Comparison of ENCODE assay signal across 23 mouse cellular contexts in the genomic region with DNA sequence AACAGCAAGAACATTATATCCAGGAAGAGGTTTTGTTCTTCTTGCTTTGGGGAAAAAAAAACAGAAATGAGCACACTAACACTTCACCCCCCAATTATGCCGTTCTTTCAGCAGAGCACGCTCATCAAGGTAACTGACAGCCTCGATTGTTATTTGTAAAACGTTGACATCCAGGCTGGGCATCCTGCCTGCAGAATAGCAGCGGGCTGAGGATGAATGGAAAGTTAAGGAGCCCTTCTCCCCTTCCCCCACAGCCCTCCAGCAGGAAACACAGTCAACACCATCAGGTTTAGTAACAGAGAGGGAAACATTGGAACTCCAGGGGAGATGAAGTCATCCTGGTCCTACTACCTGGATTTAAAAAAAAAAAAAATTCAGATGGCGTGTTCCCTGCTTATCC.
DNase-seq lines count a peak whose midpoint lies in the region; ATAC-seq and TF ChIP-seq lines count a peak whose summit lies in the region.
"Had no signal": no experiment of that assay in that cellular context is flagged by ENCODE, and none has a peak within 500 bp of the region (broad histone marks: within the 10 kb centered on the region; RNA-seq: fewer than 3 reads in every experiment).

No protein-coding gene starts in this region.

- TF ChIP-seq CTCF in hindbrain, postnatal 0 days (IDR thresholded peaks at IDR 0.05; ENCODE audit: low read depth): no peak
- TF ChIP-seq CTCF in forebrain, postnatal 0 days (IDR thresholded peaks at IDR 0.05; ENCODE audit: low read depth): no peak

- 23% methylated on average over 6 of the region's 6 CpGs for WGBS in hindbrain, embryonic 10.5 days
- WGBS in hindbrain, postnatal 0 days: 21% methylated on average over 6 of the region's 6 CpGs
- WGBS in forebrain, postnatal 0 days: 12% methylated on average over 6 of the region's 6 CpGs

- ATAC-seq in hindbrain, postnatal 0 days: no peak
- peak; percentile 77 for ATAC-seq in forebrain, postnatal 0 days
- ATAC-seq: inflammation-experienced regulatory T-cells, adult 6 months; liver, embryonic 12.5 days had no signal

- H3K27ac ChIP-seq in hindbrain, embryonic 10.5 days: peak overlapping the region; percentile 1; the same call in 1 of the 2 replicates
- H3K27ac ChIP-seq in hindbrain, postnatal 0 days: no peak overlapping the region
- no peak overlapping the region; the same call in 1 of the 2 replicates for H3K27ac ChIP-seq in forebrain, postnatal 0 days (ENCODE audit: low read depth, low read length)
- H3K27ac ChIP-seq: embryonic facial prominence, embryonic 15.5 days; heart, embryonic 10.5 days; kidney, postnatal 0 days; limb, embryonic 13.5 days; liver, embryonic 12.5 days had no signal

- no peaks in the 10 kb centered on the region for H3K36me3 ChIP-seq in hindbrain, embryonic 10.5 days
- H3K36me3 ChIP-seq in hindbrain, postnatal 0 days (ENCODE audit: insufficient read depth, low read length): no peaks in the 10 kb centered on the region
- H3K36me3 ChIP-seq in forebrain, postnatal 0 days (ENCODE audit: insufficient read depth): no peaks in the 10 kb centered on the region
- H3K36me3 ChIP-seq: embryonic facial prominence, embryonic 15.5 days; G1E; heart, embryonic 10.5 days; limb, embryonic 13.5 days; liver, embryonic 12.5 days had no signal

- intact Hi-C loops in heart, postnatal 25 days (cut with DNase I): no loop called here

- no peak overlapping the region for H3K9ac ChIP-seq in hindbrain, postnatal 0 days (replicated peaks; ENCODE audit: low read length)
- no peak overlapping the region for H3K9ac ChIP-seq in forebrain, postnatal 0 days
- H3K9ac ChIP-seq: embryonic facial prominence, embryonic 15.5 days; limb, embryonic 13.5 days; liver, embryonic 12.5 days had no signal

- no peak for DNase-seq in hindbrain, embryonic 10.5 days (ENCODE audit: low spot score)
- no peak for DNase-seq in hindbrain, postnatal 0 days (ENCODE audit: low spot score)
- peak; percentile 40 to 53 for DNase-seq in right cerebral cortex, postnatal 10 days (ENCODE audit: low spot score in 2 of 2)
- no peak for DNase-seq in right cerebral cortex, postnatal 14 days
- peak; percentile 24 for DNase-seq in embryo, embryonic 10.5 days (ENCODE audit: low spot score)
- DNase-seq in forebrain, postnatal 0 days: peak; percentile 64
- no peak for DNase-seq in heart, postnatal 25 days (ENCODE audit: low spot score)
- DNase-seq: adrenal gland, adult 8-10 months; B cell, adult 2 months; cerebellum, adult 8-10 months; gastrocnemius, postnatal 10 days; kidney, adult 18-20 months; lung, adult 18-20 months; lung, postnatal 10 days had no signal

- H3K9me3 ChIP-seq in hindbrain, embryonic 10.5 days: no peaks in the 10 kb centered on the region
- H3K9me3 ChIP-seq in hindbrain, postnatal 0 days (ENCODE audit: low read length): no peaks in the 10 kb centered on the region
- H3K9me3 ChIP-seq in forebrain, postnatal 0 days (ENCODE audit: low read length): no peaks in the 10 kb centered on the region
- H3K9me3 ChIP-seq: embryonic facial prominence, embryonic 15.5 days; heart, embryonic 10.5 days; limb, embryonic 13.5 days; liver, embryonic 12.5 days had no signal

- H3K4me1 ChIP-seq in hindbrain, embryonic 10.5 days (replicated peaks): peaks cover 15% of the 10 kb centered on the region
- no peaks in the 10 kb centered on the region for H3K4me1 ChIP-seq in hindbrain, postnatal 0 days (ENCODE audit: insufficient read depth, low read length)
- H3K4me1 ChIP-seq in forebrain, postnatal 0 days (ENCODE audit: insufficient read depth): peaks cover under 1% of the 10 kb centered on the region; the same call in 1 of the 2 replicates
- H3K4me1 ChIP-seq: embryonic facial prominence, embryonic 15.5 days had no signal

- no peak overlapping the region for H3K4me3 ChIP-seq in hindbrain, embryonic 10.5 days
- H3K4me3 ChIP-seq in hindbrain, postnatal 0 days (ENCODE audit: low read length): no peak overlapping the region
- H3K4me3 ChIP-seq in forebrain, postnatal 0 days (ENCODE audit: low read depth, low read length): no peak overlapping the region
- H3K4me3 ChIP-seq: embryonic facial prominence, embryonic 15.5 days; heart, embryonic 10.5 days; limb, embryonic 13.5 days; liver, embryonic 12.5 days had no signal

- H3K27me3 ChIP-seq in hindbrain, embryonic 10.5 days (ENCODE audit: insufficient read depth, poor library complexity, severe bottlenecking): peaks cover 5% of the 10 kb centered on the region; the same call in 1 of the 2 replicates
- no peaks in the 10 kb centered on the region for H3K27me3 ChIP-seq in hindbrain, postnatal 0 days (ENCODE audit: insufficient read depth, low read length)
- no peaks in the 10 kb centered on the region for H3K27me3 ChIP-seq in forebrain, postnatal 0 days (ENCODE audit: insufficient read depth, low read length)
- H3K27me3 ChIP-seq: CH12.LX had no signal

- H3K4me2 ChIP-seq in hindbrain, postnatal 0 days (ENCODE audit: low read depth, low read length): no peak overlapping the region
- no peak overlapping the region for H3K4me2 ChIP-seq in forebrain, postnatal 0 days (ENCODE audit: low read depth)
- H3K4me2 ChIP-seq: embryonic facial prominence, embryonic 15.5 days; limb, embryonic 13.5 days; liver, embryonic 12.5 days; midbrain, embryonic 11.5 days had no signal

Comparison
In these comparisons a context has a peak if more than half of its experiments do, and no peak if none do; other contexts are left out.
1. DNase-seq: peak in right cerebral cortex, postnatal 10 days (2 of 2), embryo, embryonic 10.5 days (single experiment) and forebrain, postnatal 0 days (single experiment); none in hindbrain, embryonic 10.5 days (single experiment), hindbrain, postnatal 0 days (single experiment), right cerebral cortex, postnatal 14 days (single experiment) and heart, postnatal 25 days (single experiment).